Mouse (Mus musculus): ENCODE measurements around the gene Tfip11.

DNA sequence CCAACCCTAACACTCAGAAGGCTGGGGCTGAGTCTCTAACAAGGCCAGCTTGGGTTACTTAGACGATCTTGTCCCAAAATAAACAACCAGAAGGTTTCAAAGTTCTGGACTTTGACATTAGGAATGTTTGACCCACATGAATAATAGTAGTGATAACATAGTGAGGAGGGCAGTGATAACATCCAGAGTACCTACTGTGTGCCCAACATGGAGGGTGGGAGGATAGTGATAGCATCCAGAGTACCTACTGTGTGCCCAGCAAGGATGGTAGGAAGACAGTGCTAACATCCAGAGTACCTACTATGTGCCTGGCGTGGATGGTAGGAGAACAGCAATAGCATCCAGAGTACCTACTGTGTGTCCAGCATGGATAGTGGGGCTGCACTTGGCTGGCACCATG, 32.4 kb upstream of the Tfip11 start:
- TF ChIP-seq CTCF (IDR thresholded peaks at IDR 0.05; ENCODE audit: control insufficient read depth, insufficient read depth, insufficient replicate concordance, low read depth, low read length) (no peak), POLR2A (IDR thresholded peaks at IDR 0.05; ENCODE audit: control insufficient read depth, low read depth, low read length) (no peak)
